Comparison of ENCODE assay signal across 8 mouse cellular contexts in genomic region chr11:75572301-75572791, GRCm38 (mm10). TPM values are rescaled to one million over a fixed set of nuclear protein-coding genes. Genes with fewer than 3 reads are reported as not detected.
DNase-seq lines count a peak whose midpoint lies in the region; ATAC-seq and TF ChIP-seq lines count a peak whose summit lies in the region.

No protein-coding gene starts in this region.

- H3K27me3 ChIP-seq in cerebellum, adult 2 months (ENCODE audit: control insufficient read depth, insufficient read depth, low read length): no peaks in the 10 kb centered on the region
- H3K27me3 ChIP-seq in lung, embryonic 16.5 days (ENCODE audit: control insufficient read depth, insufficient read depth, low read depth, low read length): no peaks in the 10 kb centered on the region
- no peaks in the 10 kb centered on the region for H3K27me3 ChIP-seq in limb, embryonic 10.5 days (ENCODE audit: low read depth, poor library complexity, severe bottlenecking)
- no peaks in the 10 kb centered on the region for H3K27me3 ChIP-seq in neural tube, embryonic 15.5 days (replicated peaks)

- no peaks in the 10 kb centered on the region for H3K9me3 ChIP-seq in lung, embryonic 16.5 days (ENCODE audit: control insufficient read depth, low read length)
- H3K9me3 ChIP-seq in limb, embryonic 10.5 days (replicated peaks): no peaks in the 10 kb centered on the region
- H3K9me3 ChIP-seq in neural tube, embryonic 15.5 days (replicated peaks): no peaks in the 10 kb centered on the region

- no peak for TF ChIP-seq POLR2A in cerebellum, adult 2 months (IDR thresholded peaks at IDR 0.05; ENCODE audit: borderline replicate concordance, insufficient read depth, low read length)

- peak overlapping the region; percentile 27 for H3K27ac ChIP-seq in cerebellum, adult 2 months (ENCODE audit: insufficient read depth, low read length)
- H3K27ac ChIP-seq in lung, embryonic 16.5 days (ENCODE audit: low read length): peak overlapping the region; percentile 23
- peak overlapping the region; percentile 87 for H3K27ac ChIP-seq in limb, embryonic 10.5 days
- peak overlapping the region; percentile 68 for H3K27ac ChIP-seq in neural tube, embryonic 15.5 days (replicated peaks)

- peaks cover 67% of the 10 kb centered on the region for H3K4me1 ChIP-seq in cerebellum, adult 2 months (ENCODE audit: control insufficient read depth, insufficient read depth, low read length)
- H3K4me1 ChIP-seq in lung, embryonic 16.5 days (replicated peaks; ENCODE audit: control insufficient read depth, insufficient read depth, low read length): peaks cover 12% of the 10 kb centered on the region
- peaks cover 26% of the 10 kb centered on the region for H3K4me1 ChIP-seq in limb, embryonic 10.5 days
- peaks cover 22% of the 10 kb centered on the region for H3K4me1 ChIP-seq in neural tube, embryonic 15.5 days

- H3K4me2 ChIP-seq in lung, embryonic 16.5 days (ENCODE audit: low read depth, low read length): no peak overlapping the region; the same call in 1 of the 2 replicates
- no peak overlapping the region for H3K4me2 ChIP-seq in neural tube, embryonic 15.5 days

- H3K9ac ChIP-seq in lung, embryonic 16.5 days (ENCODE audit: low read length): peak overlapping the region; percentile 50
- H3K9ac ChIP-seq in neural tube, embryonic 15.5 days (replicated peaks): 0 out of 2 replicates have a peak overlapping the region, but pooled peaks have one; percentile 9

- DNase-seq in cerebellum, adult 2 months: peak; percentile 43 to 59
- DNase-seq in cerebellum, postnatal 4 days (ENCODE audit: low spot score in 2 of 2): no peak
- no peak for DNase-seq in lung, adult 18-20 months
- DNase-seq in limb, embryonic 10.5 days (ENCODE audit: low spot score): peak; percentile 45
- no peak for DNase-seq in urinary bladder, adult 2 months (ENCODE audit: low spot score)

- TF ChIP-seq CTCF in cerebellum, adult 2 months (IDR thresholded peaks at IDR 0.05; ENCODE audit: borderline replicate concordance, insufficient read depth, low read depth, low read length): no peak

- H3K4me3 ChIP-seq in cerebellum, adult 2 months (replicated peaks; ENCODE audit: insufficient read depth, low read depth, low read length): no peak overlapping the region
- H3K4me3 ChIP-seq in lung, embryonic 16.5 days (ENCODE audit: low read length): no peak overlapping the region
- H3K4me3 ChIP-seq in limb, embryonic 10.5 days: peak overlapping the region; percentile 16; the same call in 1 of the 2 replicates
- H3K4me3 ChIP-seq in neural tube, embryonic 15.5 days (replicated peaks): no peak overlapping the region

- 18% methylated on average over 10 of the region's 10 CpGs for WGBS in cerebellum, adult 2 months
- 18% methylated on average over 10 of the region's 10 CpGs for WGBS in lung, embryonic 16.5 days
- 15% methylated on average over 10 of the region's 10 CpGs for WGBS in limb, embryonic 10.5 days
- WGBS in neural tube, embryonic 15.5 days: 11% methylated on average over 10 of the region's 10 CpGs

- no peaks in the 10 kb centered on the region for H3K36me3 ChIP-seq in lung, embryonic 16.5 days (ENCODE audit: control insufficient read depth, insufficient read depth, low read length)
- H3K36me3 ChIP-seq in limb, embryonic 10.5 days: no peaks in the 10 kb centered on the region; the same call in 1 of the 2 replicates
- H3K36me3 ChIP-seq in neural tube, embryonic 15.5 days: peaks cover 35% of the 10 kb centered on the region

- no peak for ATAC-seq in lung, embryonic 16.5 days (ENCODE audit: low read depth)
- no peak for ATAC-seq in neural tube, embryonic 15.5 days (ENCODE audit: low FRiP score)
- no peak for ATAC-seq in erythroid progenitor cell, adult 5-6 weeks (replicated peaks; ENCODE audit: low FRiP score, poor library complexity, severe bottlenecking)

RNA-seq across cellular contexts. Expression of gene Pitpna, which starts 15.6 kb away (rescaled TPM):
- polyA plus RNA-seq in cerebellum, adult 2 months (2012; rRNA removed): 295 and 319 TPM in 2 replicates
- 63.7 and 63.8 TPM in 2 replicates for polyA plus RNA-seq in lung, embryonic 16.5 days (2015; fragmentation: Nextera tagmentation; extraction: Ambion mirVana)
- 60.9 and 68.8 TPM in 2 replicates for polyA plus RNA-seq in limb, embryonic 10.5 days (2016; fragmentation: Nextera tagmentation; extraction: Ambion mirVana)
- polyA plus RNA-seq in neural tube, embryonic 15.5 days (2015; fragmentation: Nextera tagmentation; extraction: Ambion mirVana): 113 and 117 TPM in 2 replicates
- 39.8 and 49.4 TPM in 2 replicates for total RNA-seq in erythroid progenitor cell, adult 5-6 weeks (2015; ENCODE audit: low replicate concordance)
- 18.0 and 33.4 TPM in 2 replicates for total RNA-seq in erythroid progenitor cell, adult 5-6 weeks (2017; ENCODE audit: low replicate concordance)
- 148 and 178 TPM in 2 replicates for polyA plus RNA-seq in urinary bladder, adult 2 months (2012; rRNA removed)

RNA-seq across cellular contexts. Expression of gene Slc43a2, which starts 40.9 kb away (rescaled TPM):
- 57.4 and 67.1 TPM in 2 replicates for polyA plus RNA-seq in cerebellum, adult 2 months (2012; rRNA removed)
- polyA plus RNA-seq in lung, embryonic 16.5 days (2015; fragmentation: Nextera tagmentation; extraction: Ambion mirVana): 7.2 and 7.4 TPM in 2 replicates
- polyA plus RNA-seq in limb, embryonic 10.5 days (2016; fragmentation: Nextera tagmentation; extraction: Ambion mirVana): 3.4 and 4.9 TPM in 2 replicates
- polyA plus RNA-seq in neural tube, embryonic 15.5 days (2015; fragmentation: Nextera tagmentation; extraction: Ambion mirVana): 15.7 and 15.8 TPM in 2 replicates
- total RNA-seq in erythroid progenitor cell, adult 5-6 weeks (2015; ENCODE audit: low replicate concordance): 4.3 and 6.3 TPM in 2 replicates
- 4.5 and 8.2 TPM in 2 replicates for total RNA-seq in erythroid progenitor cell, adult 5-6 weeks (2017; ENCODE audit: low replicate concordance)
- polyA plus RNA-seq in urinary bladder, adult 2 months (2012; rRNA removed): 11.3 and 12.5 TPM in 2 replicates

RNA-seq across cellular contexts. Expression of gene Inpp5k, which starts 58.4 kb away (rescaled TPM):
- 81.3 and 87.4 TPM in 2 replicates for polyA plus RNA-seq in cerebellum, adult 2 months (2012; rRNA removed)
- 33.8 and 35.4 TPM in 2 replicates for polyA plus RNA-seq in lung, embryonic 16.5 days (2015; fragmentation: Nextera tagmentation; extraction: Ambion mirVana)
- polyA plus RNA-seq in limb, embryonic 10.5 days (2016; fragmentation: Nextera tagmentation; extraction: Ambion mirVana): 14.4 and 17.6 TPM in 2 replicates
- 39.0 and 39.7 TPM in 2 replicates for polyA plus RNA-seq in neural tube, embryonic 15.5 days (2015; fragmentation: Nextera tagmentation; extraction: Ambion mirVana)
- 36.8 and 78.8 TPM in 2 replicates for total RNA-seq in erythroid progenitor cell, adult 5-6 weeks (2015; ENCODE audit: low replicate concordance)
- total RNA-seq in erythroid progenitor cell, adult 5-6 weeks (2017; ENCODE audit: low replicate concordance): 38.4 and 46.3 TPM in 2 replicates
- 61.9 and 68.7 TPM in 2 replicates for polyA plus RNA-seq in urinary bladder, adult 2 months (2012; rRNA removed)

RNA-seq across cellular contexts. Expression of gene Scarf1, which starts 59.0 kb away (rescaled TPM):
- polyA plus RNA-seq in cerebellum, adult 2 months (2012; rRNA removed): 3.3 and 3.4 TPM in 2 replicates
- 16.4 and 17.7 TPM in 2 replicates for polyA plus RNA-seq in lung, embryonic 16.5 days (2015; fragmentation: Nextera tagmentation; extraction: Ambion mirVana)
- polyA plus RNA-seq in limb, embryonic 10.5 days (2016; fragmentation: Nextera tagmentation; extraction: Ambion mirVana): 7.0 and 7.1 TPM in 2 replicates
- 3.9 and 4.7 TPM in 2 replicates for polyA plus RNA-seq in neural tube, embryonic 15.5 days (2015; fragmentation: Nextera tagmentation; extraction: Ambion mirVana)
- total RNA-seq in erythroid progenitor cell, adult 5-6 weeks (2015; ENCODE audit: low replicate concordance): not detected in 2 replicates
- total RNA-seq in erythroid progenitor cell, adult 5-6 weeks (2017; ENCODE audit: low replicate concordance): 0.15 TPM in 1 of 2 replicates, not detected in the other
- 4.9 and 6.4 TPM in 2 replicates for polyA plus RNA-seq in urinary bladder, adult 2 months (2012; rRNA removed)

Comparison
In these comparisons a context has a peak if more than half of its experiments do, and no peak if none do; other contexts are left out.
1. DNase-seq: peak in cerebellum, adult 2 months (2 of 2) and limb, embryonic 10.5 days (single experiment); none in cerebellum, postnatal 4 days (0 of 2), lung, adult 18-20 months (0 of 2) and urinary bladder, adult 2 months (single experiment).
2. H3K27ac ChIP-seq: peak in every context shown above with its lines; median percentile 87 in limb, embryonic 10.5 days; 68 in neural tube, embryonic 15.5 days; 27 in cerebellum, adult 2 months; 23 in lung, embryonic 16.5 days.